Mouse (Mus musculus): ENCODE data around the gene Il10. TPM values are rescaled to one million over a fixed set of nuclear protein-coding genes. Genes with fewer than 3 reads are reported as not detected.

The Il10 gene
- polyA plus RNA-seq, 1 experiment from 2014 or later, result not detected

DNA sequence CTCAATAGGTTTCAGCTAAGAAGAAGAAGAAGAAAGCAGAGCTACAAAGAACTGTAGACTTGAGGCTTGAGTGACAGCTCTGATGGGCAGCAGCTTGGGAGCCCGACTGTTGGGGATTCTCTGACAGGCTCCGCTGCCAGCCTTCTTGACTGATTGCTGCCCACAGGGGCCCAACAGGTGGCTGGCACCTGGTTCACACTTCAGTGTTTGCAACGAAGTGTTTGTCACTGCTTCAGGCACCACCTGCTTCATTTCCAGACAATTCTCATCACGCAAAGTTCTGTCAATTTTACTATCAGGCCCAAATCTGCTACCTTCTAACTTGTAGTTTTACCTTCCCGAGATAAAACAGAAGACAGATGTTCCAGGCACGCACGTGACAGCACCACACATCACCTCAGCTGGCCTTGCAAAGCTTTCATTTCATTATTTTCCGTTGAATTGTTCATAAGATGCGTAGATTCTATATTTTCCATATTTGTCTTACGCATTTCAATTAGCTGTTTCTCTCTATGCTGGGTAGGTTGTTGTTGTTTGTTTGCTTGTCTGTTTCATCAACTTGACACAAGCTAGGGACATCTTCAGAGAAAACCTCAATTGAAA, 18.9 kb downstream of the Il10 start:
- peaks cover 10% of the 10 kb centered on the region; the same call in 1 of the 2 replicates for H3K9me3 ChIP-seq (ENCODE audit: control insufficient read depth, low read length)

GRCm38 (mm10) chr1:131039479-131039878, 19.8 kb downstream of the Il10 start:
- H3K9ac ChIP-seq (ENCODE audit: low read depth, low read length), result no peak overlapping the region
- ATAC-seq (ENCODE audit: low read depth), result no peak

More for the DNA sequence above, 18.9 kb downstream of the Il10 start:
- WGBS, result 86% methylated on average over 10 of the region's 10 CpGs
- Histone ChIP-seq H3K9ac (ENCODE audit: low read depth, low read length) (no peak overlapping the region), H3K27me3 (replicated peaks; ENCODE audit: control insufficient read depth, insufficient read depth, low read length) (no peaks in the 10 kb centered on the region), H3K4me1 (ENCODE audit: control insufficient read depth, insufficient read depth, low read length) (no peaks in the 10 kb centered on the region), H3K36me3 (ENCODE audit: control insufficient read depth, insufficient read depth, low read length) (no peaks in the 10 kb centered on the region), H3K27ac (replicated peaks; ENCODE audit: low read depth, low read length) (no peak overlapping the region), H3K4me3 (ENCODE audit: low read depth, low read length) (no peak overlapping the region), H3K4me2 (ENCODE audit: low read depth, low read length) (no peak overlapping the region)
- no peak for ATAC-seq (ENCODE audit: low read depth)
- no peak for DNase-seq (ENCODE audit: low spot score)

DNA sequence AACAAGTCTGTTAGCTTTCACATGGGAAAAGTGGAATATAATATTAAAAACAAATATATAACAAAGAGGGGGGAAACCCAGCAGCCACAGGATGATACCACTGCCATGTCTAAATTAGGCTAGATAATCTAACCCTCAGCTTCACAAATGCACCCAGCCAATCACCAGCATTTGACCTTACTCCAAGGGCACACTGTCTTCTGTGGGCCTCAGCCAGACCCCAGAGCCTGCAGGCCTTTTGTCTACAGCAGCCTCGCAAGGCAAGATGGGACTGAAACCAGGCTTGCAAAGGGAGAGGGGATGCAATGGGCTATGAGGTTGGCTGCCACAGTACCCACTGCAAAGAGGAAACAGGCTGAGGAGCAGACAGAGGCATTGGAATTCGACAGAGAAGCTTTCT, 22.6 kb downstream of the Il10 start:
- Histone ChIP-seq H3K27me3 (replicated peaks; ENCODE audit: control insufficient read depth, insufficient read depth, low read length) (no peaks in the 10 kb centered on the region), H3K9me3 (ENCODE audit: control insufficient read depth, low read length) (peaks cover 9% of the 10 kb centered on the region; the same call in 1 of the 2 replicates), H3K36me3 (ENCODE audit: control insufficient read depth, insufficient read depth, low read length) (no peaks in the 10 kb centered on the region), H3K4me1 (ENCODE audit: control insufficient read depth, insufficient read depth, low read length) (no peaks in the 10 kb centered on the region), H3K9ac (ENCODE audit: low read depth, low read length) (no peak overlapping the region), H3K4me2 (ENCODE audit: low read depth, low read length) (no peak overlapping the region), H3K27ac (replicated peaks; ENCODE audit: low read depth, low read length) (no peak overlapping the region), H3K4me3 (ENCODE audit: low read depth, low read length) (no peak overlapping the region)
- DNase-seq (ENCODE audit: low spot score) (no peak), ATAC-seq (ENCODE audit: low read depth) (no peak)
- WGBS, result 44% methylated on average over 2 of the region's 2 CpGs

More at GRCm38 (mm10) chr1:131039479-131039878, 19.8 kb downstream of the Il10 start:
- Histone ChIP-seq H3K36me3 (ENCODE audit: control insufficient read depth, insufficient read depth, low read length) (no peaks in the 10 kb centered on the region), H3K4me2 (ENCODE audit: low read depth, low read length) (no peak overlapping the region), H3K4me3 (ENCODE audit: low read depth, low read length) (no peak overlapping the region), H3K27me3 (replicated peaks; ENCODE audit: control insufficient read depth, insufficient read depth, low read length) (no peaks in the 10 kb centered on the region), H3K4me1 (ENCODE audit: control insufficient read depth, insufficient read depth, low read length) (no peaks in the 10 kb centered on the region), H3K27ac (replicated peaks; ENCODE audit: low read depth, low read length) (no peak overlapping the region), H3K9me3 (ENCODE audit: control insufficient read depth, low read length) (peaks cover 10% of the 10 kb centered on the region; the same call in 1 of the 2 replicates)
- no peak for DNase-seq (ENCODE audit: low spot score)
- 85% methylated on average over 5 of the region's 5 CpGs for WGBS

DNA sequence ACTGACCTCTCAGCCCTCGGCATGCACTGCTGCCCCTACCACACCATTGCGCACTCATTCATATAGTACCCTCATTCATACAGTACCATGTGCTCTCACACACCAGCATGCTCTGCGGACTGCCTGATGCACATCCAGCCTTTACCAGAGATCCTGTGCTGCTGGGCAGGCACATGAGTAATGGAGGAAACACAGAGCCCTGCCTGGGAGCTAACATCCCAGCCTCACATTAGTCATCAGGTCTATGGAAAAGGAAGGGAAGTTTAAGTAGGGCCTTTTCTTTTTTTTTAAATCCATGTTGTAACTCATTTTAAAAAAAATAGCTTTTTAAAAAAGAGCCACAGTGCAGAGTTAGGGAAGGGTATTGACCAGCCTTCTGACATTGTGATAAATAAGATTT, 23.1 kb downstream of the Il10 start:
- H3K4me3 ChIP-seq (ENCODE audit: low read depth, low read length), result no peak overlapping the region
- no peak overlapping the region for H3K4me2 ChIP-seq (ENCODE audit: low read depth, low read length)
- DNase-seq (ENCODE audit: low spot score) (no peak), ATAC-seq (ENCODE audit: low read depth) (no peak)
- H3K27me3 ChIP-seq (replicated peaks; ENCODE audit: control insufficient read depth, insufficient read depth, low read length), result no peaks in the 10 kb centered on the region
- peaks cover 4% of the 10 kb centered on the region; the same call in 1 of the 2 replicates for H3K9me3 ChIP-seq (ENCODE audit: control insufficient read depth, low read length)
- no peak overlapping the region for H3K9ac ChIP-seq (ENCODE audit: low read depth, low read length)
- H3K36me3 ChIP-seq (ENCODE audit: control insufficient read depth, insufficient read depth, low read length), result no peaks in the 10 kb centered on the region
- WGBS, result 88% methylated on average over 3 of the region's 3 CpGs
- no peaks in the 10 kb centered on the region for H3K4me1 ChIP-seq (ENCODE audit: control insufficient read depth, insufficient read depth, low read length)
- H3K27ac ChIP-seq (replicated peaks; ENCODE audit: low read depth, low read length), result no peak overlapping the region

DNA sequence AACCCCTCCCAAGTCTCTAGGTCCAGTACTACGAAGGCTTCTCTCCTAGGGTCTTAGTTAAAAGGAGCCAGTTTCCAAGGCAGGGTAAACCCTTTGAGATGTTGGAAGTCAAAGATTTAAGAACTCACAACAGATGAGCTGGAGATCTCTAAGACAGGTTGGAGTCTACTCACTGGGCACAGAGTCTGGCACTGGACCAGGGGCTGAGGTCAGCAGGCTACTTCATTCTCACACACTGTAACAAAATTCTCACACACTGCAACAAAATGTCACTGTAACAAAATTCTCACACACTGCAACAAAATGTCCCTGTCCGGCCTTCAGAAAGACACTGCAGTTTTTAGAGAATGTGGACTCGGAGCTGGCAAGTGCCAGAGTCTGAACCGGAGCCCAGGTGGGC, 24.0 kb downstream of the Il10 start:
- WGBS, result 88% methylated on average over 4 of the region's 4 CpGs
- no peak for DNase-seq (ENCODE audit: low spot score)
- no peaks in the 10 kb centered on the region for H3K4me1 ChIP-seq (ENCODE audit: control insufficient read depth, insufficient read depth, low read length)
- H3K9ac ChIP-seq (ENCODE audit: low read depth, low read length), result no peak overlapping the region
- no peak overlapping the region for H3K4me3 ChIP-seq (ENCODE audit: low read depth, low read length)
- no peaks in the 10 kb centered on the region for H3K27me3 ChIP-seq (replicated peaks; ENCODE audit: control insufficient read depth, insufficient read depth, low read length)
- ATAC-seq (ENCODE audit: low read depth), result no peak
- H3K9me3 ChIP-seq (ENCODE audit: control insufficient read depth, low read length), result no peaks in the 10 kb centered on the region
- H3K36me3 ChIP-seq (ENCODE audit: control insufficient read depth, insufficient read depth, low read length), result no peaks in the 10 kb centered on the region
- no peak overlapping the region for H3K4me2 ChIP-seq (ENCODE audit: low read depth, low read length)
- H3K27ac ChIP-seq (replicated peaks; ENCODE audit: low read depth, low read length), result no peak overlapping the region

DNA sequence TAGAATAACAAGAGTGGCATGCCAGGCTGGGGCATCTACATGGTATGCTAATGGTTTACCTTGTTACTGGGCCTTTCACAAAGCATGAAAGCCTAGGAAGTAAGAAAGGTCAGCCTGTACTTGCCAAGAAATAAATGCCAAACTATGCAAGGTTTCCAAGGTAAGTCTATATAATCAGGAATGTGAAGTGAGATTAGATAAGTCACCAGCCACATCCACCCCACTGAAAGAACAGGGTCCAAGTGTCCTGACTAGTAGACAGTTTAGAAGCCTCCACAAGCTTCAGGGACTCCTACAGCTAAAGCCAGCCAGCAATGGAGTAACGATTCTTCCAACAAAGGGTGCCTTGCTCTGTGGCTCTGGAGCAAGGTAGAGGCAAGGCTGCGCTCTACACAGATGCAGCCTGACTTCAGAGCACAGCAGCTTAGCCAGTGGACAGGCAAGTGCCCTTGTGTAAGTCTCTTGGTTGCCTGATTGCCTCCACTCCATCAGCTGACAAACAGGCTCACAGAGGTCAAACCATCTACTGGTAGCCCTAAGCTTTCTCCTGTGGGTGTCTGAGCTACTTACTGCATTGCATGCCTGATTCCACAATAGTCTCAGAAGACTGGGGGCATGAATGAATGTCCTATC, 26.2 kb downstream of the Il10 start:
- Histone ChIP-seq H3K36me3 (ENCODE audit: control insufficient read depth, insufficient read depth, low read length) (no peaks in the 10 kb centered on the region), H3K4me1 (ENCODE audit: control insufficient read depth, insufficient read depth, low read length) (no peaks in the 10 kb centered on the region), H3K9ac (ENCODE audit: low read depth, low read length) (no peak overlapping the region), H3K4me2 (ENCODE audit: low read depth, low read length) (no peak overlapping the region), H3K4me3 (ENCODE audit: low read depth, low read length) (no peak overlapping the region), H3K27ac (replicated peaks; ENCODE audit: low read depth, low read length) (no peak overlapping the region), H3K27me3 (replicated peaks; ENCODE audit: control insufficient read depth, insufficient read depth, low read length) (no peaks in the 10 kb centered on the region), H3K9me3 (ENCODE audit: control insufficient read depth, low read length) (no peaks in the 10 kb centered on the region)
- ATAC-seq (ENCODE audit: low read depth) (no peak), DNase-seq (ENCODE audit: low spot score) (no peak)
- 90% methylated on average over 2 of the region's 2 CpGs for WGBS

DNA sequence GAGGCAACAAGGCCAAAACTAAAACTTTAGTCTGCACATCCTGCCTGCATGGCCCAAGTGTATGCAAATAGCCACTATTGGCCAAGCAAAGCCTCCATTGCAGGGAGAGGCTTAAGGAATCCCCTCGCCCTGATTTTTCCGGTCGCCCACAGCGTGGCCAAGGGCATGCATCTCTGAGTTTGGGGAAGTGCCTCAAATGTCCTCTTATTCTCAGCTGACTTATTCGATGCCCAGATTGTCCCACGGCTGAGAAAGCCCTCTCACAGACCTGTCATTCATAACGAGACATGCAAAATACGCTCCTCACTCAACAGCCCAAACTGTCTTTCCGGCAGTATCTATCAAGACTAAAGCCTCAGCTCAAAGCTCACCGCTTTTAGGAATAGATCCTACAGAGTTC, 27.0 kb downstream of the Il10 start:
- Histone ChIP-seq H3K27ac (replicated peaks; ENCODE audit: low read depth, low read length) (no peak overlapping the region), H3K9ac (ENCODE audit: low read depth, low read length) (no peak overlapping the region), H3K36me3 (ENCODE audit: control insufficient read depth, insufficient read depth, low read length) (no peaks in the 10 kb centered on the region)

GRCm38 (mm10) chr1:131048121-131048863, 28.6 kb downstream of the Il10 start:
- 77% methylated on average over 6 of the region's 6 CpGs for WGBS
- no peak for DNase-seq (ENCODE audit: low spot score)
- H3K4me1 ChIP-seq (ENCODE audit: control insufficient read depth, insufficient read depth, low read length), result no peaks in the 10 kb centered on the region; the same call in 1 of the 2 replicates
- H3K27me3 ChIP-seq (replicated peaks; ENCODE audit: control insufficient read depth, insufficient read depth, low read length), result no peaks in the 10 kb centered on the region
- no peak overlapping the region for H3K4me2 ChIP-seq (ENCODE audit: low read depth, low read length)
- H3K9me3 ChIP-seq (ENCODE audit: control insufficient read depth, low read length), result no peaks in the 10 kb centered on the region
- H3K4me3 ChIP-seq (ENCODE audit: low read depth, low read length), result no peak overlapping the region
- no peak for ATAC-seq (ENCODE audit: low read depth)
- H3K27ac ChIP-seq (replicated peaks; ENCODE audit: low read depth, low read length), result no peak overlapping the region
- H3K36me3 ChIP-seq (ENCODE audit: control insufficient read depth, insufficient read depth, low read length), result peaks cover 8% of the 10 kb centered on the region; the same call in 1 of the 2 replicates
- H3K9ac ChIP-seq (ENCODE audit: low read depth, low read length), result no peak overlapping the region

More for the DNA sequence above, 27.0 kb downstream of the Il10 start:
- H3K9me3 ChIP-seq (ENCODE audit: control insufficient read depth, low read length), result no peaks in the 10 kb centered on the region
- ATAC-seq (ENCODE audit: low read depth) (no peak), DNase-seq (ENCODE audit: low spot score) (no peak)
- no peaks in the 10 kb centered on the region for H3K27me3 ChIP-seq (replicated peaks; ENCODE audit: control insufficient read depth, insufficient read depth, low read length)
- H3K4me2 ChIP-seq (ENCODE audit: low read depth, low read length), result no peak overlapping the region
- H3K4me3 ChIP-seq (ENCODE audit: low read depth, low read length), result no peak overlapping the region
- 84% methylated on average over 10 of the region's 10 CpGs for WGBS
- H3K4me1 ChIP-seq (ENCODE audit: control insufficient read depth, insufficient read depth, low read length), result no peaks in the 10 kb centered on the region; the same call in 1 of the 2 replicates
